Mouse (Mus musculus): ENCODE measurements around the gene Eme1.

Gene Eme1

GRCm38 (mm10) chr11:94597319-94597718 lies 56.4 kb downstream of the Eme1 start:
- no peak for DNase-seq (ENCODE audit: low read depth, low spot score)

- DNase-seq (ENCODE audit: low read depth, low spot score): no peak
Observed at GRCm38 (mm10) chr11:94596311-94596852, 57.4 kb downstream of the Eme1 start.

Measured in telencephalon, adult 2 months (tissue).